Mouse (Mus musculus) embryo, embryonic 10.5 days (tissue): Measurements from ENCODE around the gene Adamts5.

Experiments used
- DNase-seq: peaks from one replicate; pipeline ENCODE4 v3.0.0-alpha.2; 2015; ENCODE audit warnings: low spot score

Adamts5 gene

GRCm38 (mm10) chr16:85901581-85901910 lies at the start of gene Adamts5:
Adamts5 (minus strand) TSS chr16:85901828.
- DNase-seq: peak; percentile 38

- no peak for DNase-seq
Measured at GRCm38 (mm10) chr16:85950356-85950755, 48.7 kb upstream of the Adamts5 start.

GRCm38 (mm10) chr16:85926004-85926403 lies 24.4 kb upstream of the Adamts5 start:
- no peak for DNase-seq

GRCm38 (mm10) chr16:85922454-85922853 lies 20.8 kb upstream of the Adamts5 start:
- no peak for DNase-seq

GRCm38 (mm10) chr16:85920122-85920521 lies 18.5 kb upstream of the Adamts5 start:
- no peak for DNase-seq

- peak; percentile 72 for DNase-seq
Measured at GRCm38 (mm10) chr16:85900702-85901580, 687 bp downstream of the Adamts5 start.

GRCm38 (mm10) chr16:85899790-85900587 lies 1.6 kb downstream of the Adamts5 start:
- peak; percentile 48 for DNase-seq

- peak; percentile 35 for DNase-seq
Measured at GRCm38 (mm10) chr16:85899301-85899721, 2.3 kb downstream of the Adamts5 start.

- DNase-seq: peak; percentile 24
Measured at GRCm38 (mm10) chr16:85898816-85899215, 2.8 kb downstream of the Adamts5 start.

GRCm38 (mm10) chr16:85898391-85898790 lies 3.2 kb downstream of the Adamts5 start:
- DNase-seq: no peak

GRCm38 (mm10) chr16:85897854-85898253 lies 3.8 kb downstream of the Adamts5 start:
- DNase-seq: no peak

- no peak for DNase-seq
Measured at GRCm38 (mm10) chr16:85895948-85896347, 5.7 kb downstream of the Adamts5 start.

- DNase-seq: no peak
Measured at GRCm38 (mm10) chr16:85889778-85890177, 11.8 kb downstream of the Adamts5 start.

GRCm38 (mm10) chr16:85887289-85888051 lies 14.2 kb downstream of the Adamts5 start:
- peak; percentile 68 for DNase-seq

- DNase-seq: no peak
Measured at GRCm38 (mm10) chr16:85879075-85879474, 22.6 kb downstream of the Adamts5 start.

- no peak for DNase-seq
Measured at GRCm38 (mm10) chr16:85874141-85874540, 27.5 kb downstream of the Adamts5 start.

- DNase-seq: no peak
Measured at GRCm38 (mm10) chr16:85871971-85872370, 29.7 kb downstream of the Adamts5 start.

GRCm38 (mm10) chr16:85871248-85871647 lies 30.4 kb downstream of the Adamts5 start:
- no peak for DNase-seq

- no peak for DNase-seq
Measured at GRCm38 (mm10) chr16:85864691-85865389, 36.8 kb downstream of the Adamts5 start.

- no peak for DNase-seq
Measured at GRCm38 (mm10) chr16:85854505-85854904, 47.1 kb downstream of the Adamts5 start.

- no peak for DNase-seq
Measured at GRCm38 (mm10) chr16:85827066-85827465, 74.6 kb downstream of the Adamts5 start.
